Mouse (Mus musculus): ENCODE measurements around the gene Cdk14.

- TF ChIP-seq CTCF (IDR thresholded peaks at IDR 0.05; ENCODE audit: control insufficient read depth, insufficient read depth, insufficient replicate concordance, low read depth, low read length) (no peak), POLR2A (IDR thresholded peaks at IDR 0.05; ENCODE audit: control insufficient read depth, low read depth, low read length) (no peak)
Measured at GRCm38 (mm10) chr5:5372936-5373335, 47.2 kb downstream of the Cdk14 start.

Measured in testis, adult 2 months (tissue).